Mouse (Mus musculus) heart, postnatal 0 days (tissue): ENCODE measurements around the gene Ogg1. TPM values are rescaled to one million over a fixed set of nuclear protein-coding genes. Genes with fewer than 3 reads are reported as not detected.

ENCODE experiments used
- ATAC-seq: fragments of 200-750 bp; cut with Nextera tagmentation; 2 replicates; pipeline ENCODE4 v1.8.0; 2017; ENCODE audit warnings: low read depth, moderate number of reproducible peaks, moderate library complexity; ENCODE audit not compliant: insufficient read depth
- DNase-seq: peaks from one replicate; pipeline ENCODE4 v3.0.0-alpha.2; 2016; ENCODE audit warnings: low spot score
- H3K27ac ChIP-seq: fragments of 300-500 bp; sonication (generic); 2 replicates; pipeline ENCODE4 v1.5.1; 2014; ENCODE audit warnings: low read depth, mild to moderate bottlenecking
- H3K27me3 ChIP-seq: fragments of 300-500 bp; sonication (generic); 2 replicates; pipeline ENCODE4 v1.6.1; 2014; ENCODE audit warnings: low read length, mixed read lengths; ENCODE audit not compliant: control insufficient read depth, insufficient read depth
- H3K36me3 ChIP-seq: fragments of 300-500 bp; sonication (generic); replicated peaks from 2 replicates; pipeline ENCODE4 v1.6.1; 2014; ENCODE audit warnings: low read length, mixed read lengths; ENCODE audit not compliant: control insufficient read depth, insufficient read depth
- H3K4me1 ChIP-seq: fragments of 300-500 bp; sonication (generic); 2 replicates; pipeline ENCODE4 v1.6.1; 2014; ENCODE audit warnings: antibody characterized with exemption; ENCODE audit not compliant: control insufficient read depth, insufficient read depth
- H3K4me2 ChIP-seq: fragments of 300-500 bp; sonication (generic); 2 replicates; pipeline ENCODE4 v1.6.1; 2014; ENCODE audit warnings: low read depth, mild to moderate bottlenecking, low read length, moderate library complexity
- H3K4me3 ChIP-seq: fragments of 300-500 bp; sonication (generic); 2 replicates; pipeline ENCODE4 v1.5.1; 2014; ENCODE audit warnings: low read depth, low read length
- H3K9ac ChIP-seq: fragments of 300-500 bp; sonication (generic); replicated peaks from 2 replicates; pipeline ENCODE4 v1.6.1; 2014; ENCODE audit warnings: low read depth, low read length, mixed read lengths
- H3K9me3 ChIP-seq: fragments of 300-500 bp; sonication (generic); replicated peaks from 2 replicates; pipeline ENCODE4 v1.6.1; 2016; ENCODE audit warnings: low read length; ENCODE audit not compliant: control insufficient read depth
- CTCF ChIP-seq: IDR thresholded peaks from 2 replicates; pipeline ENCODE4 v1.5.1; 2016; ENCODE audit warnings: antibody characterized with exemption, control low read depth, low read depth
- EP300 ChIP-seq: IDR thresholded peaks from 2 replicates; pipeline ENCODE4 v1.6.1; 2016; ENCODE audit warnings: antibody characterized with exemption, low read depth
- WGBS: fragments of 180-500 bp; shearing (Covaris S2); extraction: QIAGEN DNeasy Blood & Tissue Kit; methylation state at CpG from one replicate; pipeline ENCODE4 v1.1.7; 2014; 5-methylcytosine and 5-hydroxymethylcytosine counted together
- polyA plus RNA-seq: library from polyadenylated mRNA; unstranded; fragments of >200 nt; fragmentation: Nextera tagmentation; extraction: Ambion mirVana; gene quantifications from 2 replicates; pipeline ENCODE4 v1.2.1, GENCODE M21; 2015
- total RNA-seq: library from RNA; depleted of rRNA; stranded (reverse); fragments of >200 nt; gene quantifications from 2 replicates; pipeline ENCODE4 v1.2.3, GENCODE M21; 2014; ENCODE audit warnings: low replicate concordance

Gene Ogg1
- total and polyA plus RNA-seq, 2 experiments from 2014 or later, result 6.4 to 12.6 TPM

GRCm38 (mm10) chr6:113296046-113296445 is 30.7 kb upstream of the Ogg1 start:
- H3K4me1 ChIP-seq, result no peaks in the 10 kb centered on the region
- WGBS, result 68% methylated on average over 2 of the region's 2 CpGs
- H3K4me3 ChIP-seq, result no peak overlapping the region
- H3K27me3 ChIP-seq, result no peaks in the 10 kb centered on the region
- H3K4me2 ChIP-seq, result no peak overlapping the region
- H3K27ac ChIP-seq, result no peak overlapping the region
- DNase-seq (no peak), ATAC-seq (no peak)
- H3K36me3 ChIP-seq, result no peaks in the 10 kb centered on the region
- H3K9me3 ChIP-seq, result no peaks in the 10 kb centered on the region
- TF ChIP-seq EP300 (no peak), CTCF (no peak)
- no peak overlapping the region for H3K9ac ChIP-seq

GRCm38 (mm10) chr6:113296639-113297038 is 30.1 kb upstream of the Ogg1 start:
- Histone ChIP-seq H3K27me3 (no peaks in the 10 kb centered on the region), H3K9ac (no peak overlapping the region), H3K4me3 (no peak overlapping the region), H3K9me3 (no peaks in the 10 kb centered on the region), H3K36me3 (no peaks in the 10 kb centered on the region), H3K4me1 (no peaks in the 10 kb centered on the region), H3K27ac (no peak overlapping the region), H3K4me2 (no peak overlapping the region)
- ATAC-seq (no peak), DNase-seq (no peak)
- no peak for TF ChIP-seq CTCF
- no peak for TF ChIP-seq EP300
- WGBS, result 58% methylated on average over 4 of the region's 4 CpGs

- no peak for ATAC-seq
- no peak overlapping the region for H3K4me2 ChIP-seq
- no peak for DNase-seq
- H3K9me3 ChIP-seq, result no peaks in the 10 kb centered on the region
- no peaks in the 10 kb centered on the region for H3K27me3 ChIP-seq
- H3K9ac ChIP-seq, result no peak overlapping the region
- no peaks in the 10 kb centered on the region for H3K4me1 ChIP-seq
- no peak overlapping the region for H3K27ac ChIP-seq
- WGBS, result 73% methylated on average over 5 of the region's 5 CpGs
- no peaks in the 10 kb centered on the region for H3K36me3 ChIP-seq
- TF ChIP-seq CTCF (no peak), EP300 (no peak)
- H3K4me3 ChIP-seq, result no peak overlapping the region
These were observed 25.4 kb upstream of the Ogg1 start for GRCm38 (mm10) chr6:113301350-113301749.

- DNase-seq (peak; percentile 42), ATAC-seq (no peak)
- no peaks in the 10 kb centered on the region for H3K9me3 ChIP-seq
- peak; percentile 58 for TF ChIP-seq CTCF
- no peak for TF ChIP-seq EP300
- no peaks in the 10 kb centered on the region for H3K4me1 ChIP-seq
- 16% methylated on average over 3 of the region's 3 CpGs for WGBS
- no peak overlapping the region for H3K4me3 ChIP-seq
- H3K36me3 ChIP-seq, result no peaks in the 10 kb centered on the region
- H3K27ac ChIP-seq, result no peak overlapping the region
- H3K4me2 ChIP-seq, result no peak overlapping the region
- H3K27me3 ChIP-seq, result no peaks in the 10 kb centered on the region
- no peak overlapping the region for H3K9ac ChIP-seq
These were observed 24.5 kb upstream of the Ogg1 start for GRCm38 (mm10) chr6:113302258-113302657.

GRCm38 (mm10) chr6:113306322-113306985 is 20.3 kb upstream of the Ogg1 start:
- peaks cover 19% of the 10 kb centered on the region for H3K36me3 ChIP-seq

GRCm38 (mm10) chr6:113306986-113307349 is 19.8 kb upstream of the Ogg1 start, which contains the start of gene Brpf1:
TSS of gene Brpf1 (plus strand) at chr6:113307137.
- peak within 1 kb of the TSS; percentile 99 for H3K27ac ChIP-seq
- H3K36me3 ChIP-seq, result peaks cover 20% of the 10 kb centered on the region
- peak; percentile 49; the same call in 1 of the 2 replicates for TF ChIP-seq EP300
- TF ChIP-seq CTCF, result no peak
- WGBS, result 0% methylated on average over 31 of the region's 32 CpGs
- no peaks in the 10 kb centered on the region for H3K27me3 ChIP-seq
- peaks cover 10% of the 10 kb centered on the region for H3K4me1 ChIP-seq
- peak within 1 kb of the TSS; percentile 79 for H3K4me3 ChIP-seq
- ATAC-seq, result peak; percentile 29; the same call in 1 of the 2 replicates
- peak within 1 kb of the TSS; percentile 97 for H3K9ac ChIP-seq
- no peaks in the 10 kb centered on the region for H3K9me3 ChIP-seq
- peak within 1 kb of the TSS; percentile 91 for H3K4me2 ChIP-seq
- peak; percentile 51 for DNase-seq

More at GRCm38 (mm10) chr6:113306322-113306985, 20.3 kb upstream of the Ogg1 start:
- Histone ChIP-seq H3K4me3 (peak overlapping the region; percentile 79), H3K4me2 (peak overlapping the region; percentile 91), H3K27me3 (no peaks in the 10 kb centered on the region), H3K4me1 (peaks cover 10% of the 10 kb centered on the region), H3K9ac (peak overlapping the region; percentile 97), H3K9me3 (no peaks in the 10 kb centered on the region), H3K27ac (peak overlapping the region; percentile 99)
- ATAC-seq, result peak; percentile 96
- under 1% methylated on average over 49 of the region's 50 CpGs for WGBS
- TF ChIP-seq EP300 (no peak), CTCF (no peak)
- DNase-seq, result peak; percentile 100
